Mouse (Mus musculus) kidney, postnatal 10 days (tissue): ENCODE data around the gene Lgals9.
"Not testable (repeated sequence)": the region's sequence is repeated elsewhere in the genome, so short reads cannot be mapped to it uniquely, and the experiment has no call there.

Experiments
- DNase-seq: peaks from one replicate; pipeline ENCODE4 v3.0.0; 2021; ENCODE audit warnings: mixed read lengths

Gene Lgals9

GRCm38 (mm10) chr11:79006417-79006816 lies 21.7 kb upstream of the Lgals9 start:
- DNase-seq, result no peak

GRCm38 (mm10) chr11:79005578-79006394 lies 21.0 kb upstream of the Lgals9 start:
- DNase-seq, result no peak

- no peak for DNase-seq
These were observed 19.3 kb upstream of the Lgals9 start for GRCm38 (mm10) chr11:79003769-79004638.

- DNase-seq, result peak; percentile 51
These were observed 18.5 kb upstream of the Lgals9 start for GRCm38 (mm10) chr11:79003053-79003768.

DNA sequence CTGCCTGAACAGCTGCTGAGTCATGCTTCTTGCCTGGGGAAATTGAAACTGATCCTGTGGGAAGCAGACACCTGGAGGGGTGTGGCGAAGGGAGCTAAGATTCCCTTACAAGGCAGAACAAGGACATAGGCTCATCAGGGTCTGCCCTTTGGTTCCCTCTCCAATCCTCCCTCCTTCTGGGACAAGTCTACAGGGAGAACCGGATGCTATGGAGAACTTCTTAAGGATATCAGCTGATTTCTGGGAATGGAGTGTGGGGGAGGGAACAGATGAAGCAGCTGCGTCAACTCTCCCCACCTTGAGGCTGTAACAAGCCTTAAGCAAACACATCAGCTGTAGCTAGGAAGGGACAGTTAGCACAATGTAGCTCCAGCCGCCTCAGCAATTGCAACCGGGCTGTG lies 17.8 kb upstream of the Lgals9 start:
- no peak for DNase-seq

GRCm38 (mm10) chr11:79001871-79002270 lies 17.1 kb upstream of the Lgals9 start:
- no peak for DNase-seq

GRCm38 (mm10) chr11:78999118-78999517 lies 14.4 kb upstream of the Lgals9 start:
- peak; percentile 57 for DNase-seq

GRCm38 (mm10) chr11:78990875-78991543 lies 6.3 kb upstream of the Lgals9 start:
- DNase-seq, result not testable (repeated sequence)

DNA sequence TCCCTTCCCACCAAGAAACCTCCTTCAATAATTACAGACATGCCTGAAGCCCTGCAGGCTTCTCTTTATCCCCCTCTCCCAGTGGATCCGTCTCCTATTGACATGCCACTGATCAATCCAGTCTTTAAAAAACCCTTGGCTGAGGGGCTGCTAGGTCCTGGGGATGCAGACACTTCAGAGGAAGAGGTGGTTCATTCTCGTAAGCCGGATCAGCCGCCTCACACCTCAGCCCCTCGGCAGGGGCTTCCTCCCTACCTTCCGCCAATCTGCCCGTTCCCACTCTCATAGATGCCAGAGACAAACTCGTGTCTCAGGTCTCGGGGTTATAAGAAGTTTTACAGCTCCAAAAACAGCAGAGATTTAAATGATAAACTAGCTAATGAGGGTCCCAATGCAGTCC lies 5.3 kb upstream of the Lgals9 start:
- DNase-seq, result no peak

DNA sequence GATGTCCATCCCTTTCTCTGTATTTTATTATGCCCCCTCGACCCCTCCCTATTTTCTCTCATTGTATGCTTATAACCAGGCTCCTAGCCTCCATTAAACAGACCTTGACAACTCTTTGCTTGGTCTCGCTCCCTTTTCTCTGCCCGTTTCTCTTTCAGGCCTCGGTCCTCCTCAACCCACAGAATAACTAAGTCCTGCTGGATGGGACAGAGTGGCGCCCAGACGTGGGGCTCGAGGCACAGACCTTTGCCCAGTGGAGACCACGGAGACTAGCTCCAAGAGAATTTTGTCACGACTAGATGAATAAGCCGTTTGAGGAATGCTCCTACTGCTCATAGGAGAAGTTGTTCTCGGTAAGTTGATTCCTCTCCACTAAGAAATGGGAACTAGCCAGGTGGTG lies 4.5 kb upstream of the Lgals9 start:
- not testable (repeated sequence) for DNase-seq

DNA sequence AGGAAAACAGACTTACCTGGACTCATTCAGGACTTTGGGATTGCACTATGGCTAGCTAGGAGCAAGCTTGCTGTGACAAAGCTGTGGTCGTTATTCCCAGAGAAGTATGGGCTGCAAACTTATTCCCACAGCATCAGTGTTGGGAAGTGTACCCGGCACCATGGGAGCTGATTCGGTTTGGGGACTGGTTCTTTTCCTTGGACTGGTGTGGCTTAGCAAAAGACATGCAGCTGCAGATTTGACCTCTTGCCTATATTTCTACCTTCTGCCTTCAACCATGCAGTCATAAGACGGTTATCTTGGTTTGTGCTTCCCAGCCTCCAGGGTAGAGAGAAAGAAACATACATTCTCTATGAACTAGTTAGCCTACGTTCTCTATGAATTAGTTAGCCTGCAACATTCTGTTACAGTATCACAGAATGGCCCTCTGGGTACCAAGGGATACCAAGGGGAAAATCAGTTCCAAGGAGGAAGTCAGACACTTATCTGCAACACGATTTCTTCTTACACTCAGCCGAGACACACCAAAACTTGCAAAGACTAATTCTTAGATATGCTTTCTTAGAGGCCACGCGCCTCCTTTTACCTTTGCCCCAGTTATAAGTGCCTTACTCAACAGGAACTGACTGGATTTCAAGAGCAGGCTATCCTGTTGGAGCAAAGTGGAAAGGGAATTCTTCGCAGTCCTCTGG lies 1.7 kb upstream of the Lgals9 start:
- no peak for DNase-seq

- DNase-seq, result no peak
These were observed 759 bp upstream of the Lgals9 start for GRCm38 (mm10) chr11:78985505-78985904.

DNA sequence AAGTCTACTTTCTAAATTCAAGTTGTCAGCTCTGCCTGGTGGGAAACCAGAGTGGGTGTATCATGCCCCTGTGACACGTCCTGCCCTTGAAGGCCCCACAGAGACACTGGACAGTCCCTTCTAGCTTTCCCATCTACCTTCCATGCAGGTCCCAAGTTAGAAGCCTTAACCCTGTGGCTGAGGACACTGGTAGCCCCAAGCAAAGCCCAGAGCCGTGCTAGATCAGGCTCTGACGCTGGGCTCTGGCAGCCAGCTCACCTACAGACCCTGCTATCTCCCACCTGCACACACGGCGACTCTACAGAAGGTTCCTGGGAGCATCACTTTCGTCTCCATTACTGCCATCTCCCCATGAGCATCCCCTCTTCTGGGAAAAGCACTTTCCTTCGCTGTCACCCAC lies 1.2 kb downstream of the Lgals9 start:
- no peak for DNase-seq

DNA sequence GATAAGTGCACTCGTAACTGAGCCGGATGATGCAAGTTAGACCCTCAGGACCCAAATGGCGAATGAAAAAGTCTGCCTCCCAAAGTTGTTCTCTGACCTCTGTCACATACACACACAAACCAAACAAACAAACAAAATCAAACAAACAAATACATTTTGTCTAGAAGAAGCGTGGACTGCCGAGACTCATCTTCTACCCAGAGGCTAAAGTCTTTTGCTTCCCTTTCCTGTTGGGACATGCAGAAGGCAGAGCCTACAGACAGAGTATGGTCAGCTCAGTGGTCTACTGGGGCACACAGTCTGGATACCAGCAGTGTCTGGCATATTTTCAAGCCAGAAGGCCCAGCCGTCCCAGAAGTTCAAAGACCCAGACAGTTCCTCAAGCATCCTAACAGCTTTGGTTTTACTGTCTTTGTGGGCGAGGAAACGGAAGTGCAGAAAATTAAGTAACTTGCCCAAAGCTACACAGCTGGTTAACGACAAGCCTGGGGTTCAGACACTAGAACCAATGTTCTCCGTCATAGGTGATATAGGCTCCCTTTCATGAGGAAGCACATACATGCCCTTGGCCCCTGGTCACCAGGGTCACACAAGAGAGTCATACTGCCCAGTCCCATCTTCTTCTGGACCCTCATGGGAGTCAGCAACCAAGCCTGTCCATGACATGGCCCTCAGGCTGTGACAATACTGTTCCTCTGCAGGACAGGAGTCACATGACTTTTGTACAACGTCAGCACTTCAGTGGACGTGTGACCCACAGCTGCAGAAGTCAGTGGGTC lies 2.0 kb downstream of the Lgals9 start:
- DNase-seq, result no peak

GRCm38 (mm10) chr11:78982042-78982441 lies 2.7 kb downstream of the Lgals9 start:
- DNase-seq, result no peak

- DNase-seq, result no peak
These were observed 4.6 kb downstream of the Lgals9 start for GRCm38 (mm10) chr11:78980083-78980634.

GRCm38 (mm10) chr11:78978176-78979019 lies 6.3 kb downstream of the Lgals9 start:
- DNase-seq, result no peak

DNA sequence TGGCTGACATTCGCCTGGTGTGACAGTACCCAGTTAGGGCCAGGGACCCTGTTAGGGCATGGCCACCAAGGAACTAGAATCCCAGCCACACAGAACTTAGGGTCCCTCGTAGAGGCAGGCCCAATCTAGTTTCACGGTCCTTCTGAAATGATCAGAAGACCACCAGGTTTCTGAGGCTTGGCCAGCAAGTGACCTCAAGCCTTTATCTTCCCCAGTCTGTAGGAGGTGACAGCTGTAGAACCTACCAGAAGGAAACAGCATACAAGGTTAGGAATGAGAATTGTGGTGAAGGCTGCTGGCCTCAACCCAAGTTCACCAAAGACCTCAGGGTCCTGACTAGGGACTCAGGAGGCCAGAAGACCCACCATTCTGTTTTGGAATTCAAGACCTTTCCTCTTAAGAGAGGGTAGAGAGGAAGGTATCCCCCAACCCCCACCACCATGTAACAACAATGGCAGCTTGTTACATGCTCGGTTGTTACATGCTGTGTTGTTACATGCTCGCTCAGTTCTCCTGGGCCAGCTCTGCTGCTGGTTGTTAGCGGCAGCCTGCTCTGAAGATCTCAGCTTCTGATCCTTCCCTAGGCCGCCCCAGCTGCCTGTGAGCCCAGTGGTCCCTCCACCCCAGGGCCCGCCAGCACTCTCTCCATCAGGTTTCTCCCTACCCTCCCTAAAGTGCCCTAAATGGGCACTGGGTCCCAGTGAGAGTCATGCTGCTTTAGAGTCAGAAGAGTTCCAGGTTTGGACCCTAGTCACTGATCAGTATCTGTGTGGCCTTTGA lies 7.8 kb downstream of the Lgals9 start:
- DNase-seq, result no peak
